Mouse (Mus musculus) A20 (cell line): ENCODE measurements at regions not wholly inside any gene's neighbourhood (a gene's known extent, or its start where the extent isn't known, plus 50 kb on each side); places are given as distances from the start of the nearest gene placed in this dataset.

Source experiments
- DNase-seq: peaks from one replicate; pipeline ENCODE4 v3.0.0-alpha.2; 2011; ENCODE audit warnings: low read depth, low spot score

- DNase-seq: no peak
Observed at GRCm38 (mm10) chr16:31598409-31598988, 64.7 kb upstream of the Dlg1 start.

GRCm38 (mm10) chr16:31598989-31599421 is 64.2 kb upstream of the Dlg1 start:
- no peak for DNase-seq

GRCm38 (mm10) chr16:31601278-31601677 is 62.0 kb upstream of the Dlg1 start:
- DNase-seq: no peak

- DNase-seq: no peak
Observed at GRCm38 (mm10) chr16:31603185-31603584, 60.1 kb upstream of the Dlg1 start.

GRCm38 (mm10) chr16:31606389-31607177 is 56.7 kb upstream of the Dlg1 start:
- DNase-seq: no peak

- no peak for DNase-seq
Observed at GRCm38 (mm10) chr16:31608964-31609363, 54.3 kb upstream of the Dlg1 start.

- DNase-seq: no peak
Observed at GRCm38 (mm10) chr16:31609394-31610172, 53.7 kb upstream of the Dlg1 start.
